Mouse (Mus musculus) left cerebral cortex, adult 2 months (tissue): ENCODE data around the gene Pts. TPM values are rescaled to one million over a fixed set of nuclear protein-coding genes. Genes with fewer than 3 reads are reported as not detected.

ENCODE experiments used
- DNase-seq, 2 experiments: peaks; one replicate each; pipeline ENCODE4 v3.0.0; 2021 to 2022; ENCODE audit warnings: low spot score in 2 of 2, mixed read lengths in 1 of 2; ENCODE audit errors: extremely low spot score in 1 of 2
- H3K27ac ChIP-seq: fragments of 200-600 bp; 2 replicates; pipeline ENCODE4 v1.8.1; 2022
- H3K4me3 ChIP-seq: fragments of 200-600 bp; 2 replicates; pipeline ENCODE4 v1.8.1; 2022
- CTCF ChIP-seq: fragments of 200-600 bp; IDR thresholded peaks from 2 replicates; pipeline ENCODE4 v1.8.1; 2022; ENCODE audit warnings: antibody characterized with exemption, mild to moderate bottlenecking, moderate library complexity
- intact Hi-C: fragments of 180-260 bp; cut with DNase I; formaldehyde crosslinking; loops from one replicate; pipeline ENCODE4 v1.15.1; 2025
- total RNA-seq, 2 experiments: library from RNA; stranded (reverse); gene quantifications; 2 replicates each; pipeline ENCODE4 v1.2.3; 2021

Pts gene
- total RNA-seq, 2 experiments from 2014 or later, result 28.6 to 31.6 TPM

GRCm38 (mm10) chr9:50498815-50499214 lies 29.7 kb downstream of the Pts start:
- DNase-seq, result no peak
- no peak overlapping the region for H3K4me3 ChIP-seq
- no peak overlapping the region for H3K27ac ChIP-seq
- intact Hi-C loops, result no loop called here
- TF ChIP-seq CTCF, result no peak

GRCm38 (mm10) chr9:50497536-50497935 lies 31.0 kb downstream of the Pts start:
- intact Hi-C loops, result no loop called here
- no peak for DNase-seq
- no peak overlapping the region for H3K27ac ChIP-seq
- H3K4me3 ChIP-seq, result no peak overlapping the region
- no peak for TF ChIP-seq CTCF

DNA sequence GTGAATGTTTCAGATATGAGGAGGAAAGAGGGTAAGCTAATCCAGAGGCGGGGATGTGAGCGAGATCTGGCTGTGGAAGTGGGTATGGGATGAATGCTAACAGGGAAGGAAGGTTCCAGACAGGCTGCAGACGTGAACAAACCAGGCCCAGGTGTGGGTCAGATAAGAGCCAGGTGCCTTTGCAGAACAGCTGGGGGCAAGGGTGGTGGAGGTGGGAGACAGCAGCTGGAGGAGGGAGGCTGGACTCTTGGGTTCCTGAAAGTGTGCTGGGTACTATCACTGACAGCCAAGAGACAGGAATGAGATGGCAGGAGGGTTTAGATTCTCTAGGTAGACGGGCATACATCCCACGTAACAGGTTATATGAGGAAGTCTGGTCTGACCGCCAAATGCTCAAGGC lies 31.4 kb downstream of the Pts start:
- no peak for TF ChIP-seq CTCF
- no peak for DNase-seq
- Histone ChIP-seq H3K27ac (no peak overlapping the region), H3K4me3 (no peak overlapping the region)
- intact Hi-C loops, result no loop called here

GRCm38 (mm10) chr9:50496546-50496945 lies 32.0 kb downstream of the Pts start:
- no peak overlapping the region for H3K27ac ChIP-seq
- no peak for TF ChIP-seq CTCF
- no peak overlapping the region for H3K4me3 ChIP-seq
- DNase-seq, result no peak
- intact Hi-C loops, result no loop called here

- intact Hi-C loops, result no loop called here
- TF ChIP-seq CTCF, result no peak
Measured at GRCm38 (mm10) chr9:50496151-50496505, 32.4 kb downstream of the Pts start.

DNA sequence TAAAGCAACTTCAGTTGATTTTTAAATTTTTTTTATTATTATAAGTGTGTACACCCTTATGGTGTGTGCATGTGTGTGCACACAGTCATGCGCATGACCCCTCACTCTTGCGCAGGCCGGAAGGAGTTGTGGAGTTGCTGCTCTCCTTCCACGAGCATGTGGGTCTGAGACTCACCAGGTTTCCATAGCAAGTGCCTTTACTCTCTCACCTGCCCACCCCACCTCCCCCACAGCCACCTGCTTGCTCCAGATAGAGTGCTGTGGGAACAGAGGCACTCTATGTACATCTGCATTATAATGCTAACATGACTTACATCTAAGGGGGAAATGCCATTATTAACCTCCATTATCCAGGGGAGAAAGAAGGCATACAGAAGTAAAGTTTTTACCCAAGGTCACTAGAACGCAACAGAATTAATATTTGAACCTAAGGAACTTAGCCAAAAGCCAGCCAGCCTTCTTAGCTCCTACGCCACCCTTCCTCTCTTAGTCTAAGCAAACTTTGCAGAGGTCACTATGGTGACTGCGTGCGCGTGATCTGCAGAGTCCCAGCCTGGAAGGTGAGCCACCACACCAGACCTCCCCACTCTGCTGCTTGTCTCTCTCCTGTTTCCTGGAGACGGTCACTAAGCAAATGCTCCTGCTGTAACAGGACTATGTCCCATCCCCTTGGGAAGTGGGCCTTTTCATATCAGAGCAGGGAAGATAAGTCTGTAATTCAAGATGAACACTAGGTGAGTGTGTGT lies 32.9 kb downstream of the Pts start:
- Histone ChIP-seq H3K27ac (no peak overlapping the region), H3K4me3 (no peak overlapping the region)
- no peak for TF ChIP-seq CTCF
- no peak for DNase-seq
- intact Hi-C loops, result no loop called here

More at GRCm38 (mm10) chr9:50496151-50496505, 32.4 kb downstream of the Pts start:
- no peak for DNase-seq
- Histone ChIP-seq H3K4me3 (no peak overlapping the region), H3K27ac (no peak overlapping the region)

DNA sequence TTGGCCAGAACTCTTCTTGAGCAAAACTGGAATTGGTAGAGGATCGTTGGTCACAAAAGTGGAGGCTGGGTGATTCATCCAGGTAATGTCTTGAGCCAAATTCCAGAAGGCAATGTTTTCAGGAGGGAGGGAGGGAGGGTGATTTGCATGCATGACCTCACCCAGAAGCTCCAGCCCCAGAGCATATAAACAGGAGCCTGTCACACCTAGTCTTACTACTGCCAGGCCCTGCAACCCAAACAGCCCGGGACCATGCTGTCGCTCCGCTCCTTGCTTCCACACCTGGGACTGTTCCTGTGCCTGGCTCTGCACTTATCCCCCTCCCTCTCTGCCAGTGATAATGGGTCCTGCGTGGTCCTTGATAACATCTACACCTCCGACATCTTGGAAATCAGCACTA lies 34.2 kb downstream of the Pts start, which contains the start of gene Plet1:
TSS of gene Plet1 (plus strand) at position 215 of the 400 bp plus-strand sequence.
- no peak for DNase-seq
- intact Hi-C loops, result no loop called here
- no peak within 1 kb of the TSS for H3K27ac ChIP-seq
- no peak within 1 kb of the TSS for H3K4me3 ChIP-seq
- no peak for TF ChIP-seq CTCF

DNA sequence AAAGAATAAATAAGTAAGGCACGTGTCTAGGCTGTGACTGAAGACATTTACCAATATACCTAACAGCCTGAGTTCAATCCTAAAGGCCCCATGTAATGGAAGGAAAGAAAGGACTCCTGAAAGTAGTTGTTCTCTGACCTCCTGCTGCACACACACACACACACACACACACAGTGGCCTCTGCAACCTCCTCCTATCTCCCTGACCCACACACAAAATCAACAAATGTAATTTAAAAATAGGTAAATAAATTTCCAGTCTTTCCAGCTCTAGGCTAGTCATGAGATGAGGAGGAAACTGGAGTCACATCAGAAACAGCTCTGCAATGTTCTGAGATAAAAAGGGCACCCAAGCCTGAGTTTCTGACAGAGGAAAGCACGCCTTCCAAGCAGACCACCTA lies 34.7 kb downstream of the Pts start:
- no peak overlapping the region for H3K4me3 ChIP-seq
- no peak for TF ChIP-seq CTCF
- no peak overlapping the region for H3K27ac ChIP-seq
- DNase-seq, result no peak
- intact Hi-C loops, result no loop called here

GRCm38 (mm10) chr9:50491531-50492045 lies 36.9 kb downstream of the Pts start:
- no peak for TF ChIP-seq CTCF
- H3K27ac ChIP-seq, result no peak overlapping the region
- intact Hi-C loops, result no loop called here
- DNase-seq, result no peak
- H3K4me3 ChIP-seq, result no peak overlapping the region

- intact Hi-C loops, result no loop called here
- H3K27ac ChIP-seq, result no peak overlapping the region
- H3K4me3 ChIP-seq, result no peak overlapping the region
- DNase-seq, result no peak
- no peak for TF ChIP-seq CTCF
Measured at GRCm38 (mm10) chr9:50490836-50491235, 37.7 kb downstream of the Pts start.

DNA sequence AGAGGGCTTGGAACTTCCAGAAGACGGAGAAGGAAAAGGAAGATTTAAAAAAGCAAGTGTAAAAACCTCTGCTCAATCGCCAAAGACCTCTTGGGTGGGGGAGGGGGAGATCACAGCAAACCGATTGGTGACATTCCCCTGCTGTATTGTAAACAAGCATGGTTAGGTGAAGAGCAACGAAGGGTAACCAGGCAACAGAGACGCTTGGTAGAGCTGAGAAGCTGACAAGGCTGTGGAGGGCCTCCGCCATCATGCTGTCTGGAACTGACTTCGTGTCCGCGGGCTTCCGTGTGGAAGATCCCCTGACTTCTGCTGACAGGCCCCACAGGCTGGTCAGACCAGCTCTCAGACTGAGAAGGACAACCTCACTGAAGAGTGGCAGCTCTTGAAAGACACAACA lies 43.0 kb downstream of the Pts start:
- Histone ChIP-seq H3K27ac (no peak overlapping the region), H3K4me3 (no peak overlapping the region)
- DNase-seq, result no peak
- TF ChIP-seq CTCF, result no peak
- intact Hi-C loops, result no loop called here

DNA sequence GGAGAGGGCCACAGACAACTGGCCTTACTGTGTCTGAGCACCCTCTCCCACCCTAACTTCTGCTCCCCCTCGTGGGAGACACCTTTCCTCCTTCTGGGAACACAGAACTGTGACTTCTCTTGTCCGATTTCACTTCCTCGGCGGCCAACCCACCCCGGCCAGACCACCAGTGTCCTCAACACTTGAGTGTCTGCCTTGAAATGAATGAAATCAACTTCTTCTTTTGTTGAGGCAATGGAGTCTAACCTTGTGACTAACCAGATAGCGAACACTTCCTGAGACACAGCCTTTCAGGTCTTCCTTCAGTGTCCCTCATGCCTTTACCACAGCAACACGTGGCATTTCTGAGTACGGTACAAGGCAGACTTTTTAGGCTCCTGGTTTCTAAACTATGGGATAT lies 45.8 kb downstream of the Pts start:
- TF ChIP-seq CTCF, result no peak
- intact Hi-C loops, result no loop called here
- Histone ChIP-seq H3K4me3 (no peak overlapping the region), H3K27ac (no peak overlapping the region)
- DNase-seq, result no peak

- DNase-seq, result no peak
- H3K4me3 ChIP-seq, result no peak overlapping the region
- no peak overlapping the region for H3K27ac ChIP-seq
- no peak for TF ChIP-seq CTCF
- intact Hi-C loops, result loop anchor here (5.0 kb wide), 1 partner anchor 38 kb away; no protein-coding TSS in a partner anchor
Measured at GRCm38 (mm10) chr9:50479476-50479875, 49.0 kb downstream of the Pts start.
